In the genomic region with DNA sequence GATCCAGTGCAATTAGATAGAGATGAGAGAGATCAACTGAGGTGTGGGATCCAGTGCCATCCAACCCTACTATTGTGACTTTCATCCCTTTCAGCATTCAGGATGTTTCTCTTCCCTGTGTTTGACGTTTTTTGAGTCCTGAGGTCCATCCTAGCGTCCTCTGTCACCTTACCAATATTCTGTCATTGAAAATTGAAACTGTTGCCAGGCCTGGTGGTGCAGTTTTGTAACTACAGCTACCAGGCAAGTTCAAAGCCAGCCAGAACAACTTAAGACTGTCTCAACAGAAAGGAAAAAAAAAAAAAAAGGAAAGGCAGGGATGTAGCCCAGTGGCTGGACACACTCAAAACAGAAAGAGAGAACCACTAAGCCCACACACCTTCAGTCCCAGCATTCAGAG, we compare ENCODE assay signal across 8 mouse cellular contexts. TPM values are rescaled to one million over a fixed set of nuclear protein-coding genes. Genes with fewer than 3 reads are reported as not detected.
DNase-seq lines count a peak whose midpoint lies in the region; ATAC-seq and TF ChIP-seq lines count a peak whose summit lies in the region.

No protein-coding gene starts in this region.

- peak overlapping the region; percentile 79 for H3K4me2 ChIP-seq in embryonic facial prominence, embryonic 13.5 days
- H3K4me2 ChIP-seq in liver, embryonic 14.5 days (ENCODE audit: low read depth): peak overlapping the region; percentile 68

- no peak for TF ChIP-seq CTCF in liver, embryonic 14.5 days (IDR thresholded peaks at IDR 0.05; ENCODE audit: low read depth)

- no peaks in the 10 kb centered on the region for H3K9me3 ChIP-seq in heart, embryonic 10.5 days
- no peaks in the 10 kb centered on the region for H3K9me3 ChIP-seq in embryonic facial prominence, embryonic 13.5 days
- no peaks in the 10 kb centered on the region for H3K9me3 ChIP-seq in liver, embryonic 14.5 days (ENCODE audit: control insufficient read depth, low read length)

- no peak for ATAC-seq in embryonic facial prominence, embryonic 13.5 days (ENCODE audit: insufficient number of reproducible peaks, insufficient read depth, low FRiP score, low TSS enrichment, low read depth)
- ATAC-seq in liver, embryonic 14.5 days (ENCODE audit: insufficient read depth): no peak

- no peaks in the 10 kb centered on the region for H3K27me3 ChIP-seq in heart, embryonic 10.5 days (ENCODE audit: insufficient read depth, poor library complexity, severe bottlenecking)
- H3K27me3 ChIP-seq in embryonic facial prominence, embryonic 13.5 days: no peaks in the 10 kb centered on the region
- H3K27me3 ChIP-seq in liver, embryonic 14.5 days (ENCODE audit: control insufficient read depth, insufficient read depth, low read length): no peaks in the 10 kb centered on the region

- H3K36me3 ChIP-seq in heart, embryonic 10.5 days: peaks cover 20% of the 10 kb centered on the region
- peaks cover 17% of the 10 kb centered on the region for H3K36me3 ChIP-seq in embryonic facial prominence, embryonic 13.5 days
- H3K36me3 ChIP-seq in liver, embryonic 14.5 days (replicated peaks; ENCODE audit: control insufficient read depth, insufficient read depth, low read depth): peaks cover 10% of the 10 kb centered on the region

- H3K4me3 ChIP-seq in heart, embryonic 10.5 days: peak overlapping the region; percentile 89
- H3K4me3 ChIP-seq in embryonic facial prominence, embryonic 13.5 days: peak overlapping the region; percentile 84; the same call in 1 of the 2 replicates
- peak overlapping the region; percentile 92 to 99; a peak in 3 of 4 replicates for H3K4me3 ChIP-seq in liver, embryonic 14.5 days (ENCODE audit: insufficient read depth in 1 of 2, low read depth in 2 of 2, low read length in 2 of 2)

- H3K27ac ChIP-seq in heart, embryonic 10.5 days: peak overlapping the region; percentile 96
- no peak overlapping the region for H3K27ac ChIP-seq in embryonic facial prominence, embryonic 13.5 days
- peak overlapping the region; percentile 88; the same call in 1 of the 2 replicates for H3K27ac ChIP-seq in liver, embryonic 14.5 days

- intact Hi-C loops in heart, postnatal 25 days (cut with DNase I): loop anchor here (5.0 kb wide), 1 partner anchor 52 kb away; a partner anchor contains a TSS

- WGBS in heart, embryonic 10.5 days: 81% methylated on average over 2 of the region's 2 CpGs
- WGBS in embryonic facial prominence, embryonic 13.5 days: 81% methylated on average over 2 of the region's 2 CpGs
- 53% methylated on average over 2 of the region's 2 CpGs for WGBS in liver, embryonic 14.5 days (ENCODE audit: insufficient replicate concordance)

- no peak for TF ChIP-seq EP300 in liver, embryonic 14.5 days (IDR thresholded peaks at IDR 0.05; ENCODE audit: low read depth)

- DNase-seq in heart, embryonic 10.5 days (ENCODE audit: low spot score): no peak
- DNase-seq in heart, postnatal 25 days (ENCODE audit: low spot score): no peak
- peak; percentile 67 for DNase-seq in 416B (ENCODE audit: low read depth)
- DNase-seq in liver, embryonic 14.5 days (ENCODE audit: low read depth in 3 of 3, low spot score in 3 of 3): no peak
- DNase-seq in right cerebral cortex, postnatal 4 days: no peak
- no peak for DNase-seq in gastrocnemius, adult 18-20 months (ENCODE audit: low spot score)
- no peak for DNase-seq in kidney, postnatal 25 days

- peak overlapping the region; percentile 85 for H3K9ac ChIP-seq in embryonic facial prominence, embryonic 13.5 days
- H3K9ac ChIP-seq in liver, embryonic 14.5 days (replicated peaks): peak overlapping the region; percentile 96

- H3K4me1 ChIP-seq in heart, embryonic 10.5 days: peaks cover 64% of the 10 kb centered on the region
- peaks cover 41% of the 10 kb centered on the region for H3K4me1 ChIP-seq in embryonic facial prominence, embryonic 13.5 days
- peaks cover 16 to 33% of the 10 kb centered on the region in 2 experiments for H3K4me1 ChIP-seq in liver, embryonic 14.5 days (replicated peaks; ENCODE audit: control insufficient read depth in 2 of 2, insufficient read depth in 2 of 2, low read length in 1 of 2)

RNA-seq across cellular contexts. Expression of a gene that starts 1.3 kb away (rescaled TPM):
- 1,508 and 1,550 TPM in 2 replicates for polyA plus RNA-seq in heart, embryonic 10.5 days (2016; fragmentation: Nextera tagmentation; extraction: Ambion mirVana)
- 100 to 1,000 TPM; 294 to 314 TPM for total RNA-seq in heart, postnatal 25 days (2021)
- 961 and 1,001 TPM in 2 replicates for polyA plus RNA-seq in embryonic facial prominence, embryonic 13.5 days (2015; fragmentation: Nextera tagmentation; extraction: Ambion mirVana)
- polyA plus RNA-seq in liver, embryonic 14.5 days (2012; rRNA removed): 429 and 654 TPM in 2 replicates
- polyA plus RNA-seq in liver, embryonic 14.5 days (2014; fragmentation: Nextera tagmentation; extraction: Ambion mirVana): 490 and 506 TPM in 2 replicates
- 100 to 1,000 TPM; 150 to 187 TPM for total RNA-seq in gastrocnemius, adult 18-20 months (2021)

RNA-seq across cellular contexts. Expression of a gene that starts 3.2 kb away (rescaled TPM):
- 3.2 and 4.0 TPM in 2 replicates for polyA plus RNA-seq in heart, embryonic 10.5 days (2016; fragmentation: Nextera tagmentation; extraction: Ambion mirVana)
- total RNA-seq in heart, postnatal 25 days (2021): 1 to 10 TPM; 2.5 to 2.9 TPM
- 2.8 and 4.0 TPM in 2 replicates for polyA plus RNA-seq in embryonic facial prominence, embryonic 13.5 days (2015; fragmentation: Nextera tagmentation; extraction: Ambion mirVana)
- polyA plus RNA-seq in liver, embryonic 14.5 days (2012; rRNA removed): 1.2 and 1.5 TPM in 2 replicates
- 0.72 and 1.3 TPM in 2 replicates for polyA plus RNA-seq in liver, embryonic 14.5 days (2014; fragmentation: Nextera tagmentation; extraction: Ambion mirVana)
- 10 to 100 TPM in 1 of 2 experiments, 1 to 10 TPM in 1; 9.0 to 28.2 TPM for total RNA-seq in gastrocnemius, adult 18-20 months (2021)

RNA-seq across cellular contexts. Expression of a gene that starts 30.4 kb away (rescaled TPM):
- polyA plus RNA-seq in heart, embryonic 10.5 days (2016; fragmentation: Nextera tagmentation; extraction: Ambion mirVana): 17.8 and 20.3 TPM in 2 replicates
- total RNA-seq in heart, postnatal 25 days (2021): 10 to 100 TPM; 16.8 to 19.0 TPM
- polyA plus RNA-seq in embryonic facial prominence, embryonic 13.5 days (2015; fragmentation: Nextera tagmentation; extraction: Ambion mirVana): 21.4 and 23.1 TPM in 2 replicates
- 9.4 and 10.3 TPM in 2 replicates for polyA plus RNA-seq in liver, embryonic 14.5 days (2012; rRNA removed)
- 7.0 and 7.8 TPM in 2 replicates for polyA plus RNA-seq in liver, embryonic 14.5 days (2014; fragmentation: Nextera tagmentation; extraction: Ambion mirVana)
- 10 to 100 TPM; 12.3 to 15.3 TPM for total RNA-seq in gastrocnemius, adult 18-20 months (2021)

RNA-seq across cellular contexts. Expression of a gene that starts 36.2 kb away (rescaled TPM):
- polyA plus RNA-seq in heart, embryonic 10.5 days (2016; fragmentation: Nextera tagmentation; extraction: Ambion mirVana): 66.0 and 68.7 TPM in 2 replicates
- total RNA-seq in heart, postnatal 25 days (2021): 10 to 100 TPM; 75.8 to 78.4 TPM
- polyA plus RNA-seq in embryonic facial prominence, embryonic 13.5 days (2015; fragmentation: Nextera tagmentation; extraction: Ambion mirVana): 111 and 119 TPM in 2 replicates
- 23.2 and 29.8 TPM in 2 replicates for polyA plus RNA-seq in liver, embryonic 14.5 days (2012; rRNA removed)
- 27.7 and 32.8 TPM in 2 replicates for polyA plus RNA-seq in liver, embryonic 14.5 days (2014; fragmentation: Nextera tagmentation; extraction: Ambion mirVana)
- total RNA-seq in gastrocnemius, adult 18-20 months (2021): 10 to 100 TPM; 44.1 to 49.5 TPM

RNA-seq across cellular contexts. Expression of a gene that starts 52.3 kb away (rescaled TPM):
- polyA plus RNA-seq in heart, embryonic 10.5 days (2016; fragmentation: Nextera tagmentation; extraction: Ambion mirVana): 11.2 and 12.8 TPM in 2 replicates
- total RNA-seq in heart, postnatal 25 days (2021): 1 to 10 TPM; 7.6 to 9.1 TPM
- polyA plus RNA-seq in embryonic facial prominence, embryonic 13.5 days (2015; fragmentation: Nextera tagmentation; extraction: Ambion mirVana): 13.5 and 15.5 TPM in 2 replicates
- 3.3 and 4.0 TPM in 2 replicates for polyA plus RNA-seq in liver, embryonic 14.5 days (2012; rRNA removed)
- polyA plus RNA-seq in liver, embryonic 14.5 days (2014; fragmentation: Nextera tagmentation; extraction: Ambion mirVana): 4.3 and 5.3 TPM in 2 replicates
- 1 to 10 TPM; 4.6 to 8.3 TPM for total RNA-seq in gastrocnemius, adult 18-20 months (2021)
